Mouse (Mus musculus): Measurements from ENCODE around the gene Kpna7.
"Not testable (repeated sequence)": the region's sequence is repeated elsewhere in the genome, so short reads cannot be mapped to it uniquely, and the experiment has no call there.

Gene Kpna7

DNA sequence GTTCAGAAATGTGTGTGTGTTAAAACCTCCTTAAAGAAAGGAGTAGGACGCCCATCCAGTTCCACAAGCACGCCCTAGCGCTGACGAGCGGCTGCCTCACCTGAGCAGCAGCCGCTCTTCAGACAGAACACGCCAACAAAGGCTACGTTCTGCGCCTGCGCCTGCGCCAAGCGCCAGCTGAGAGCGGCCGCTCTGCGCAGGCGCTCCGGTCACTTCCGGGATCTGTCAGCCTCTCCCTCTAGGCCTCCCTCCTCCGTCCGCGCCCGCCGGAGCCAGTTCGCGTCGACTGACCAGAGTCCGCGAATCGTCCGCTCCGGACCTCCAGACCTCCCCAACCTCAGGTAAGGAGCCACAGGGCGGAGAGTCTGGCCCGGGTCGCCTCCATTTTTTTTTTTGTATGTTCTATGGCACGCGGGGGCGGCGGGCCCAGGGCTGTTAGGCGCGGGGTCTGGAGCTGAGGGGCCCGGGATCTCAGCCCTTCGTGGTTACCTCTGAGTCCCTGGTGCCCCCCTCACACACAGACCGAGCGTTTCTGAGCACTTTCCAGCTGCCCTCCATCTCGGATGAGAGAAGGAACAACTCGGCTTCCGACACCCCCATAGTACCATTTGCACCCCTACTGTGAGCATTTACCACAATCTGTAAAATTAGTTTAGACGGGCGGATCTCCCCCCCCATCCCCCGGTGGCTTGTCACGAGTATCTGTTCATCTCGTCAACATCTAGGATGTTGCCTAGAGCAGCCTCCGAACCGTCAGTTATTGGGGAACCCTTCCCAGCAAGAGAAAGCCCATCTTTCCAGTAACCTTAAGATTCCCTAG, at the start of gene Kpna7, which contains the start of gene Arpc1a:
Gene Kpna7 (minus strand): TSS at position 399 of the 820 bp plus-strand sequence.
Gene Arpc1a (plus strand): TSS at position 199 of the 820 bp plus-strand sequence.
- peak; percentile 97 for DNase-seq (ENCODE audit: low read depth)

DNA sequence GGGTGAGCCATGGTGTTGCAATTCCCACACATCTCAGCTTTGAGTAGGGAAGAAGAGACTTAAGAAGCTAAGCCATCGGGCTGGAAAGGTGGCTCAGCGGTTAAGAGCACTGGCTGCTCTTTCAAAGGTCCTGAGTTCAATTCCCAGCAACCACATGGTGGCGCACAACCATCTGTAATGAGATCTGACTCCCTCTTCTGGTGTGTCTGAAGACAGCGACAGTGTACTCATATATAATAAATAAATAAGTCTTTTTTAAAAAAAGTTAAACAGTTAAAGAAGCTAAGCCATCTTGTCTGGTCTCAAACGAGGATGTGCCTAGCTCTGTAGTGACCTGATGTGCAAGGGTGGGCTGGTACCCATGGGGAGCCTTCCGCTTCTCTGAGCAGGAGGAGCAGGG, 49.4 kb upstream of the Kpna7 start:
- DNase-seq (ENCODE audit: low read depth) = not testable (repeated sequence)

DNA sequence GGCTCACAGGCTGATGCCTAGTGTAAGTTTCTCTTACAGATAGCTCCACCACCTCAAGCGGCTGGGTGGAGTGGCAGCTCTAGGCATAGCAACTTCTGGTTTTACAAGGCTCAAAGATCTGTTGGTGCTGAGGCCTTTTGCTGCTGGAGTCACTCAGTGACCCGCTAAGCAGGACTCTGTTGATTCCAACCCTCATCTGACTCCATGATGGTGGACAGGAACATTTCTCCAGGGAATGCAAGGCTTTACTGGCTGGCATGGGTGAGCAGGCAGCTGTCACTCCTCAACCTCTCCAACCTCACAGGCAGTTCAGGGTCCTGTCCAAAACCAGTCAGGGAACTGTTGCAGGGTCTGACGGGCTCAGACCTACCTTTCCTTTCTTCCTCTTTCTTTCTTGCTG, 47.2 kb upstream of the Kpna7 start:
- no peak for DNase-seq (ENCODE audit: low read depth)

DNA sequence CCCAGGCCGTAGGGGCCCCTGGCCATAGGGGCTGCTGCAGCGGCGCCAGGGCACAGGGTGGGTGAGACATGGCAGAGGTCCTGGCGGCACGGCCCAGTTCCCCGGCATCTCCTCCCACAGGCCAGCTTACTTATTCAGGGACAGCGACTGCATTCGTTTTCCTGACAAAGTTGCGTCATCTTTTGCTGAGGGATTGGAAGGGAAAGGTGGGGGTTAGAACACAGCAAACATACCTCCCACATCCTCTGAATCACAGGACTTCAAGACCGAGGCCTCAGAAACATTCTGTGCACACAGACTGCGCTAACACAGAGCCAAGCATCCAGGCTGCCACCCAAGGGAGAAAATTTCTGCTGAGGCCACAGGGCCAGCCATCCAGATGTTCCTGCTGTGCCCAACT, 46.4 kb upstream of the Kpna7 start:
- no peak for DNase-seq (ENCODE audit: low read depth)

DNA sequence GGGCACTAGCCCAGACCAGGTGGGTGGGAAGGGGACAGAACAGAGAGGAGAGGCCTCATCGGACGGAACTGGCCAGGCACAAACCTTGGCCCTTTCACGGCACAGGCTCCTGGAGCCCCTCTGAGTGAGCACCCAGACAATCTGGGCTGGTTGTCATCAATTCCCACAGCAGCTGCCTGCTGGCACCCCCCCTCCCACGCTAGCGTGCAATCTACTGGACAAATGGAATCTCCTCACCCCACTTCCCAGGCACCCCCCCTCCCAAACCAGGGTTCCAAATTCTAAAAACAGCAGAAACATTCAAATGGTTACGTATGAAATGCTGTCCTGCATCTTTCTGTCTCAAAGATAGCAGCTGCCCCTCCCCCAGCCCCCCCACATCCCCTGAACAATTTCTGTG, 45.9 kb upstream of the Kpna7 start:
- not testable (repeated sequence) for DNase-seq (ENCODE audit: low read depth)

DNA sequence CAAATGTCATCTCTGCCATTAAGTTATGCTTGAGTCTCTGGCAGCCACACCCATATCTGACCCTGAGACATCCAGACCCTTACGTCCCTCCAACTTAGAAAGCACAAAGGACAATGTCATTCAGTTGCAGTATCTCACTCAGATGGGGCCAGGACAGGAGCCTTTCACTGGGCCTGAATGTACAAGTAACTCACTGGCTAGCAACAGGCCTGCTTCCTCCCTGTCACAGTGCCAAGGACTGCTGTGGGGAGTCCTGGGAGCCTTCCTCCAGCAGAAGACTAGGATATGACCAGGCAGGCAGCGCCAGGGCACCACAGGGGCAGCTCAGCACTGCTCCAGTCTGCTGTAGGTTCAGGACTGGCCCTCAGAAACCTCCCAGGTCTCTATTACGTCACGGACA, 45.3 kb upstream of the Kpna7 start:
- DNase-seq (ENCODE audit: low read depth) = no peak

DNA sequence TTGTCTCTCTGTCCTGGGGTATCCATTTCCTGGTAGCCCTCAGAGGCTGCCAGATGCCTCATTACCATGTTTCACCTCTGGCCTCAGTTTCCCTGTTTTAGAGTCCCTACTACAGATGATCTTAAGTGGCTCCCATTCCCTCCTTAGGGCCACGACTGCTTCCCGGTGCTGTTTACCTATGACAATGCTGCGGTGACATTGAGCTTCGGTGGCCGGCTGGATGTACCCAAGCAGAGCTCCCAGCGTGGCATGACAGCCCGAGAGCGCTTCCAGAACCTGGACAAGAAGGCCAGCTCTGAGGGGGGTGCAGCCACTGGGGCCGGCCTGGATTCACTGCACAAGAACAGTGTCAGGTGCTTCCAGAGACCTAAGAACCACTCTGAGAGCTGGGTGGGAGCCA, 42.8 kb upstream of the Kpna7 start:
- DNase-seq (ENCODE audit: low read depth) = no peak

DNA sequence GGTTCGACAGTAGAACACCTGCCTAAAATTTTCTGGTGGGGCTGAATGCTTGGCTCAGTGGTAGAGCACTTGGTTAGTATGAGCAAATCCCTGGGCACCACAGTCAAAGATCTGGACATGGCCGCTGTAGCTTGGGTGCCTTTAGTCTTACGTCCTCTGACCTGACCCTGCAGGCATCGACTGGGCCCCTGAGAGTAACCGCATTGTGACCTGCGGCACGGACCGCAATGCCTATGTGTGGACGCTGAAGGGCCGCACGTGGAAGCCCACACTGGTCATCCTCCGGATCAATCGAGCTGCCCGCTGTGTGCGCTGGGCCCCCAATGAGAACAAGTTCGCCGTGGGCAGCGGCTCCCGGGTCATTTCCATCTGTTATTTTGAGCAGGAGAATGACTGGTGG, 39.6 kb upstream of the Kpna7 start:
- no peak for DNase-seq (ENCODE audit: low read depth)

DNA sequence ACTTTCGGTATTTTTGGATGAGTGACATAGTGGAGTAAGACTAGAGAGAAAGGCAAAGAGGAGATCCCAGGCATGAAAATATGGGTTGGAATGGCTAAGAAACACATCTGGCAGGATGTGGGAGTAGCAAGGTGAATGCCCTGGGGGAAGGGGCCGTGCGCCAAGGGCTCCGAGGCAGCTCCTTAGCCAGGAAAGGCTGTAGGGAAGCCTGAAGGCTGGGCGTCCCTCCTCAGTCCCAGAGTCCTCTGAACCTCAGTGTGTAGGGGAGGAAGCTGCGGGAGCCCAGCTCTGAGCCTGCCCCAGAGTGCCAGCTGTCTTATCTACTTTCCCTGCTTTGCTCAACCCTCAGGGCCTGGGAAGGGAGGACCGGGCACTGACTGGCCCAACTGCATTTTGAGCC, 37.1 kb upstream of the Kpna7 start:
- no peak for DNase-seq (ENCODE audit: low read depth)

DNA sequence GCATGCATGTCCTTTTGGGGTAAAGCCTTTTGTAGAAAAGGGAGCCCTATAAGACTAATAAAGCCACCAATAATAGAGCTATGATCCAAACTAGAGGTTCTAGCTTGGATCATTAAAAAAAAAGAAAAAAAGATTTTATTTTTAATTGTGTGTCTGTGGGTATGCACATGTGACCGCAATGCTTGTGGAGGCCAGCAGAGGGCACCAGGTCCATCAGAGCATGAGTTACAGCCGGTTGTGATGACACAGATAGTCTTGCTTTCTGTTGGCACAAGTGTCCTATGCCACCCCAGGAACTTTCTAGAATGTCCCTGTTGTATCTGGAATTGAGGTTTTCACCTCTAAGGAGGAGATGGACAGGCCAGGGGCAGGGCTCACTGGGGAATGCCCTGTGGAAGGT, 35.6 kb upstream of the Kpna7 start:
- peak; percentile 68 for DNase-seq (ENCODE audit: low read depth)

DNA sequence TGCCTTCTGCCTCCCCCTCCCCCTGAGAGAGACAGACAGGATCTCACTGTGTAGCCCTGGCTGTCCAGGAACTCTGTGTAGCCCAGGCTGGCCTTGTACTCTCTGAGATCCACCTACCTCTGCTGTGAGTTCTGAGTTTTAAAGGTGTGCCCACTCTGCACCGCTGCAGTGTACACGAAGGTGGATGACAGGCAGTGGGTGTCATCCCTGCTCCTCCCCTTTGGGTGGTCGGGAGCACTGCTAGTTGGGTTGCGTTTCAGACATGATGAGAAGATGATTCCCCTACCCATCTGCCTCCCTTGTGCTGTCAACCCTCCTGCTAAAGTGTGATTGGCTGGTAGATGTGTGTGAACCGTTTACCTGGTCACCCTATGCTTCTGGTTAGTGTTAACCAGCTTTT, 34.6 kb upstream of the Kpna7 start:
- no peak for DNase-seq (ENCODE audit: low read depth)

DNA sequence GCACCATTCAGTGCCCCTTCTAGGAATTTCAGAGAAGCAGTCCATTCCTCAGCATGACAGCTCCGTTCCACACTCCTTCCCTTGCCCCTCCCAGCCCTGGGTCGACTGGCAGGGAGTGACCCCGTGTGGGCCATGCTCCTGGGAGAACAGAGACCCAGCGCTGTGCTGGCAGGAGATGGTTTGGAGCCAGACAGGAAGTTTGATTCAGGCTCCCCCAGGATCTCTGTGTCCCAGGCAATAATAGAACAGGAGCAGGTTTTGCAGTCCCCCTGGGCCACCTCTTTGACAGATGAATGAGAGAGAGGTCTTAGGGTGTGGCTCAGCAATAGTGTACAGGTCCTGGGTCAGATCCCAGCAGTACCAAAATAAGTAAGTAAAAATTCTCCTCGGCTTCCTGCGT, 34.2 kb upstream of the Kpna7 start:
- no peak for DNase-seq (ENCODE audit: low read depth)

DNA sequence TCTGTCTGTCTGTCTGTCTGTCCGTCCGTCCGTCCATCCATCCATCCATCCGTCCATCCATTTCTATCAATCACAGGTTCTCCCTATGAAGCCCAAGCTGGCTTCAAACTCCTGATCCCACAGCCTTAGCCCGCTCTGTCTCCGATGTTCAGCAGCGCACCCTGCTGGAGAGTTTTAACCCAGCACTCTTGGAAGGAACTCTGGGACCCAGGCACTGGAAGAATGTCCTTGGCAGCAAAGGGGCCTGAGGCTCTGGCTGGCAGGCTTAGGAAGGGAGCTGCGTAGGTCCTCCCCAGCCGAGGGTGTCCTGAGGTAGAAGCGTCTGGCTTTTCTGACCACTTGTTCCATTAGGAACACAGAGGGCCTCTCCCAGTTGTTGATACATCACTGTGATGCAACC, 33.1 kb upstream of the Kpna7 start:
- DNase-seq (ENCODE audit: low read depth) = peak; percentile 82

DNA sequence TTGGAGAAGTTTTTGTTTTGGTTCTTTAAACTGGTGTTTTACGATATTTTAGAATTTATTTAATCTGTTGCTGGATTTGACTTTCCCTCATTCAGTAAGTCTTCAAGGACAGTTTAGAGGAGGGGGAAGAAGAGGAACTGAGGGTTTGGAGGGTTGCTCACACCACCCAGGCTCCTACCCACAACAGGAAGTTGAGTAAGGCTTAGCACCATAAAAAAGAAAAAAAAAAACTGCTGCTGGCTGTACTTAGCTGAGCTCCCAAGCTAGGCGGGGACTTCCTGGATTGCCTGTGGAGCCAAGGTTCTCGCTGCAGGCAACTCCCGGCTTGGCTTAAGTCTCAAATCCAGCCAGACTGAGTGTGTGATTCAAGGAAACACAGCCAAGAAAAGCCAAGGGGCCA, 32.5 kb upstream of the Kpna7 start:
- peak; percentile 81 for DNase-seq (ENCODE audit: low read depth)

DNA sequence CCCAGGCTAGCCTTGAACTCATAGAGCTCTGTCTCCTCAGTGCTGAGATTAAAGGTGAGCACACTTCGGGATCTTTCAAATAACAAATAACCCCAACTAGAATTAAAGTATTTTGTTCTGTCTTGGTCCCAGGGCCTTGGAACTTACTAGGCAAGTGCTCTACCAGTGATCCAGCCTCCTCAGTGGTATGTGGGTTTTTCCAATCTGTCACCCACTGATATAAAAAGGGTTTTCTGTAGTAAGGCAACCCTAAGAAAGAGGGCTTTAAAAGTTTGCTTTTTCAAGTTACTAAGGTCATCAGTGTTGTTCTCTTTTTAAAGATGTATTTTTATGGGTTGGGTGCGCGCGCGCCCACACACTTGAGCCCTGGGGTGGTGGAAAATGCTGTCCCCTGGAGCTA, 31.9 kb upstream of the Kpna7 start:
- peak; percentile 62 for DNase-seq (ENCODE audit: low read depth)

DNA sequence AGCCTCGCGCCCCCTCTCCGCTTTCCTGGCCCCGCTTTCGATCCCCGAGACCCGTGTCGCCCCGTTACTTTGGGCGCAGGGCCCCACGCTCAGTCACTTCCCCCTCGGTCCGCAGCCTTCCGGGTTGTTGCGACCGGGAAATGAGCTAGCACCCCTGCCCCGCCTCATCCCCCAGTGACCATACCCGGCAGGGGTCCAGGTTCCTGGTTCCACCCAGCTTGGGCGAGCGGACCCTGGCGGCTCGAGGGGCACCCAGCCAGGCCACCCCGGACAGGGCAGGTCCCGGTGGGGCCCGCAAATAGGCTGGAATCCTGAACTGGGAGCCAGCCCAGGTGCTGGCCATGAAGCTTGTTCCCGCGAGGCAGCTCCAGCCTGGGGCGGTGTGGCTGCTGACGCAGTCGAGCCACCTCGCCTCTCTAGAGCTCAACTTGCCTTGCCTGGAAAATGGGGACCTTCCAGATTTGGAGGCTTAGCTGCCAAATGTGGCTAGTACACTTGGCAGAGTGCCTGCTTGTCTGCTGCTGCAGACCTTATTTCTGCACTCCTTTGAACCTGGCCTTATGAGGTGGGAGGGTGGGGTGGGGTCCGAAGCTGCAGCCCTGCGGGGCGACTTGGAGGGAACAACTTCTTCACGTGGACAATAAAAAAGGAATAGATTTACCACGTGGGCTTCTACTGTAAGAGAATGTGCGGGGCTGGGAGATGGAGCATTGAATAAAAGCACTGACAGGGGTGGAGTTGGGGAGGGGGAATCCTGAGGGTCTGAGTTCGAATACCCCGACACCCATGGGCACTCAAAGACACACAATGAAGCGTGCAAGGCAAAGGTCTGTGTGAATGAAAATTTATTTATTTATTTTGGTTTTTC, 31.0 kb upstream of the Kpna7 start:
- peak; percentile 81 for DNase-seq (ENCODE audit: low read depth)

DNA sequence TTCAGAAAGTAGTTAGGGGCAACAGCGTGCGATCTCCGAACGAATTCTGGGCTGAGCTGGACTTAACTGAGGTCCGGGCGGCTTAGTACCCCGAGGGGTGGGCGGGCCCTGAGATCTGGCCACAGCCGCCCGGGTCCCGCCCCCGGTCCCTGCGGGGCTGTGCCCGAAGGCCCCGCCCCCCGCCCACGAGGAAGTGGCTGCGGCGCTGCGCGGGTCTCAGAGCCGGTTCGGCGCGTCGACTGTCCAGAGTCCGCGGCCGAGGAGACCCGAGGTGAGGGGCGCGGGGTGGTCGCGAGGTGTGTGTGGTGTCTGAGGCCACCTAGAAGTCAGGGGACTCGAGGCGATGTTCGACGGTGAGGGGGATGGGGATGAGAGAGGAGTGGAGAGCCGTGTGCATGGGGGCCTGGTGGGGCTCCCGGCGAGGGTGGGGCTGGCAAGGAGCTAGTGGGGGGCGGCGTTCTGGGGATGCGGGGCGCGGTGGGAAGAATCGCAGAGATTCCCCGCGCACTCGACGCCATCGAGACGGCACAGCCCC, 30.3 kb upstream of the Kpna7 start, which contains the start of gene Arpc1b:
Gene Arpc1b (plus strand): TSS at position 145 of the 535 bp plus-strand sequence.
- peak; percentile 86 for DNase-seq (ENCODE audit: low read depth)

DNA sequence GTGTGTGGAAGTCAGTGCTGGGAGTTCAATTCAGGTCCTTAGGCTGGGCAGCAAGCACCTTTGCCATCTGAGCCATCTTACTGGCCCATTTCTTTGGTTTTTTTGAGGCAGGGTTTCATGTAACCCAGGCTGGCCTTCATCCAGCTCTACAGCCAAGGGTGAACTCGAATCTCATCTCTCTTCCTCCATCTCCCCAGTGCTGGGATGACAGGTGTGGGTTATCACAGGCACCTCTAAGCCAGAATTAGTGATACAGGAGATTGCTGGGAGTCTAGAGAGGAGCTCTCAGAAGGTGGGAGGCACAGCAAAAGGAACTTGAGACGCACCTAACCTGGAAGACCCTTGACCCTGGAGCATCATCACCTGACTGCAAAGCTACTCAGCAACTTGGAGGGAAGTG, 29.6 kb upstream of the Kpna7 start:
- DNase-seq (ENCODE audit: low read depth) = no peak

DNA sequence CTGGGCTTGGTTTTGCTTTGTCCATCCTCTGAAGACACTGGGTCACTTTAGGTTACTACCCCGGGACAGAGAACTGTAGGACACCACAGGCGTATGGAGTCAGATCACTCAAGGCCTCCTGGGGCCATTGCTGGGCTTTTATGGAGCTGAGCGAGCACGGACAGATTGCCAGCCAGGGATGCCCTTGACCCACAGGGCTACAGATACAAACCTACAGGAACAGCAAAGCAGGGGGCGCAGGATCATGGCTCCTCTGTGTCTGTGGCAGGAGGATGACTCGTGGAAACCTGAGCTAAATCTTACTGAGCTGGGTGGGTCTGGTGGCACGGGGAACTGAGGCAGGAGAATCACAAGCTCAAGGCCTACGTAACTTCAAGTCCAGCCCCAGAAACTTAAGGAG, 28.7 kb upstream of the Kpna7 start:
- no peak for DNase-seq (ENCODE audit: low read depth)

DNA sequence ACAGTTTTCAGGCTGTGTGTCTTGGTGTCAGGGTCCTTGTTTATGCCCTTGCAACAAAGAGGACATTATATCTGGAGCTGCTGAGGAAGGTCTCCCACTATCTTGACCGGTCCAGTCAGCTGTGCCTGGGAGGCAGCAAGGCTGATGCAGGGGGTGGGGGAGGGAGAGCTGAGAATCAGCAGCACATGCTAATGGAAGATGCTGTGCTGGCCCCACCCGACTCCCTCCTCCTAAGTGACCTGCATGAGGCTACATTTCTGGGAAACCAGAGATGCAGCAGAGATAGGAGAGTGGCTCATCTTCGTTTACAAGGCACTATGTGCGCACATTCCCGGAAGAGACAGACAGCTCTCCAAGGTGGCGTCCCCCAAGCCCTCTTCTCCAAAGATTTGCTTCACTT, 26.6 kb upstream of the Kpna7 start:
- DNase-seq (ENCODE audit: low read depth) = no peak

DNA sequence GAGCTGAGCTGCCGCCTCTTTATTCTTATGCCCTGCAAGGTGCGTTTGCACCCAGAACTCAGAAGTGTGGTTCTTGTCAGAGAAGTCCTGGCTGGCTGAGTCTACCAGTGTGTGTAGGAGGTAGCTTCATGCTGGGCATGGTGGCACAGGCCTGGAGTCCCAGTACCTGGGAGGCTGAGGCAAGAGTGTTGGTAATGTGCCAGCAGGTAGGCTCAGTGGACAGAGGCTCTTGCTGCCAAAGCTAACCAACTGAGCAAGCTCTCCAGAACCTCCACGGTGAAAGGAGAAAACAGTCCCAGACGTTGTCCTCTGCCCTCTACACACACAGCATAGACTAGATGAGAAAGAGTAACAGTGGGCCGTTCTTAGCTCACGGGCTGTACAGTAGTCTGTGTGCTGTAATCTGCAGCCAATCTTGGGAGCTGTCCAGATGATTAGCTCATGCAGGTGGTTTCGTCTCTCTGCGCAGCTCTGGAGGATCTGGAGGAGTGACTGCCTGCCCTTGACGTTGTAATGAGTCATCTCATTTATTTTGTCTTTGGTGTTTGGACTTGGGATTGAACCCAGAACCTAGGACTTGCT, 22.0 kb upstream of the Kpna7 start:
- DNase-seq (ENCODE audit: low read depth) = no peak

DNA sequence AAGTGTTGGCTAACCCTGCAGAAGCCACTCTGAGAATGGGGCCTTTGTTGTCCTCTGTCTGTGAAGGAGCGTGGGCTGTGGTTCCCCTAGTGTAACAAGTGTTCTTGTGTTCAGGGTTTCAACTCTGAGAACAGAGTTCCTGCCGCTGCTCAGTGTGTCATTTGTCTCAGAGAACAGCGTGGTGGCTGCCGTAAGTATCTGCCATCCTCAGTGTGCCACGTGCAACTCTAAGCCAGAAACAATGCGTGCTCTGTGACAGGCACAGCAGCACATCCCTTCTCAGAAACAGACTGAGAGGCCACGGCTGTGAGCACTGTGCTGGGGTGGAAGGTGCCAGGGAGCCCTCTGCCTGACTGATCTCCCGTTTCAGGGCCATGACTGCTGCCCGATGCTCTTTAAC, 20.5 kb upstream of the Kpna7 start:
- DNase-seq (ENCODE audit: low read depth) = no peak

All from induced T-regulatory cell, adult 2 months (primary cell).